Mouse (Mus musculus) frontal cortex, postnatal 36 days (tissue): ENCODE data around the gene Scube2.
A peak's percentile ranks its signal among the peaks of the same experiment; 100 is the strongest.

Experiments
- DNase-seq, 2 experiments: peaks; one replicate each; pipeline ENCODE4 v3.0.0; 2022; ENCODE audit warnings: low spot score in 2 of 2

The Scube2 gene

GRCm38 (mm10) chr7:109795564-109795963 lies 69.9 kb downstream of the Scube2 start:
- no peak for DNase-seq

GRCm38 (mm10) chr7:109794556-109794955 lies 70.9 kb downstream of the Scube2 start:
- peak in 1 of 2 experiments; percentile 11 for DNase-seq

- peak; percentile 44 to 59 for DNase-seq
Measured at GRCm38 (mm10) chr7:109792759-109793158, 72.7 kb downstream of the Scube2 start.

GRCm38 (mm10) chr7:109790818-109791217 lies 74.7 kb downstream of the Scube2 start:
- DNase-seq: no peak

- no peak for DNase-seq
Measured at GRCm38 (mm10) chr7:109787860-109788259, 77.6 kb downstream of the Scube2 start.

- DNase-seq: no peak
Measured at GRCm38 (mm10) chr7:109783281-109783680, 82.2 kb downstream of the Scube2 start.

GRCm38 (mm10) chr7:109781470-109782203 lies 83.8 kb downstream of the Scube2 start, which contains the start of gene Nrip3:
Gene Nrip3, minus strand, starts transcription at chr7:109782025.
- peak; percentile 76 to 78 for DNase-seq

- no peak for DNase-seq
Measured at GRCm38 (mm10) chr7:109781087-109781469, 84.4 kb downstream of the Scube2 start.

- DNase-seq: no peak
Measured at GRCm38 (mm10) chr7:109772251-109772650, 93.2 kb downstream of the Scube2 start.

- no peak for DNase-seq
Measured at GRCm38 (mm10) chr7:109768699-109769383, 96.6 kb downstream of the Scube2 start.

- no peak for DNase-seq
Measured at GRCm38 (mm10) chr7:109767575-109768350, 97.7 kb downstream of the Scube2 start.

- no peak for DNase-seq
Measured at GRCm38 (mm10) chr7:109764009-109764408, 101.5 kb downstream of the Scube2 start.

GRCm38 (mm10) chr7:109756291-109756690 lies 109.2 kb downstream of the Scube2 start:
- DNase-seq: no peak

GRCm38 (mm10) chr7:109754034-109754433 lies 111.4 kb downstream of the Scube2 start:
- DNase-seq: no peak

GRCm38 (mm10) chr7:109752008-109752925 lies 113.2 kb downstream of the Scube2 start, which contains the start of gene Tmem9b:
Gene Tmem9b, minus strand, starts transcription at chr7:109752875.
- peak; percentile 84 to 88 for DNase-seq

GRCm38 (mm10) chr7:109751427-109752007 lies 114.0 kb downstream of the Scube2 start:
- no peak for DNase-seq
